Mouse (Mus musculus) urinary bladder, adult 2 months (tissue): ENCODE data around the gene Rbl1. TPM values are rescaled to one million over a fixed set of nuclear protein-coding genes. Genes with fewer than 3 reads are reported as not detected.
"Not testable (repeated sequence)": the region's sequence is repeated elsewhere in the genome, so short reads cannot be mapped to it uniquely, and the experiment has no call there.

ENCODE experiments used
- DNase-seq: peaks from one replicate; pipeline ENCODE4 v3.0.0; 2022; ENCODE audit warnings: low spot score
- polyA plus RNA-seq: library from polyadenylated mRNA; depleted of rRNA; stranded (reverse); fragments of >200 nt; gene quantifications from 2 replicates; pipeline ENCODE4 v1.2.3, GENCODE M21; 2012

Gene Rbl1
- polyA plus RNA-seq, 1 experiment, result 7.0 TPM

- no peak for DNase-seq
These were observed 33.7 kb downstream of the Rbl1 start for GRCm38 (mm10) chr2:157170626-157171025.

GRCm38 (mm10) chr2:157170166-157170565 is 34.2 kb downstream of the Rbl1 start:
- no peak for DNase-seq

DNA sequence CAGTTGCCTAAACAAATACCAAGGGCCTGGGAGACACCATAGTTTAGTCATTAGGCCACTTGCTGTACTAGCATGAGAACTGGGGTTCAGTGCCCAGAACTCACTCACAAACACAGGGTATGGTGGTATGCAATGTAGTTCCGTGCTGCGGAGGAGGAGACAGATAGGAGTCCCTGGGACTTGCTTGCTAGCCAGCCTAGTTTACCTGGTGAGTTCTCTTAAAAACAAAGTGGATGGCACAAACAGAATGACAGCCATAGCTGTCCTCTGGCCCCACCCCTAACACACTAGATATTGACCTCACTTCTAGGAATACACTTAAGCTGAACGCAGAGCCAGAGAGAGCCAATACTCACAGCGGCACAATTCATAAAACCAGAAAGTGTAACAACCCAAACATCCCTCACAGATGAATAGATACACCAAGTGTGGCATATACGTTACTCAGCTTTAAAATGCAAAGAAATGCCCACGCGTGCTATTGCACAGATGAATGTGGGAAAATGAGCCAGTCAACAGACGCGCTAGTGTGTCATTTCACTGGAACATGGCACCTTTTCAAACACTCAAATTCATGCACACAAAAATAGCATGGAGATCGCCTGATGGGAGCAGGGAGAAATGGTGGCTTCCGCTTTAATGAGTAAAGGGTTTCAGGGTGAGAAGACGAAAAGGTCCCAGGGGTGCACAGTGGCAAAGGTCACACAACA is 37.8 kb downstream of the Rbl1 start:
- DNase-seq, result no peak

- DNase-seq, result not testable (repeated sequence)
These were observed 38.8 kb downstream of the Rbl1 start for GRCm38 (mm10) chr2:157165312-157166224.

DNA sequence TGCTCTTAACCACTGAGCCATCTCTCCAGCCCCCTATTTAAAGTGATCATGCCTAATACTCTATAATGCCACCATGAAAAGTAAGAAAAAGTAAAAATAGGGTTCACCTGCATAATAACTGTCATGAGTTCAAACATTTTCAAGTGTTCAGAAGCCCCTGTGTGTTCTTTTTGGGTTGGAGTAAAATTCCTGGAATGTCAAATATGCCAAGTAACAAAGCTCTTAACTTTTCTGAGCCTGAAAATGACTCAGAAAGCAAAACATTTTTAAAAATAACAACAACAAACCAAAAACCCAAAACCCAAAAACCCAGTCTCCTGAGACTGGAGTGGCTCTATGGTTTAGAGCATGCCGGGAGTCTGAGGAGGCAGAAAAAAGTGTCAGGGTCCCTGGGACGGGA is 40.2 kb downstream of the Rbl1 start:
- DNase-seq, result no peak

DNA sequence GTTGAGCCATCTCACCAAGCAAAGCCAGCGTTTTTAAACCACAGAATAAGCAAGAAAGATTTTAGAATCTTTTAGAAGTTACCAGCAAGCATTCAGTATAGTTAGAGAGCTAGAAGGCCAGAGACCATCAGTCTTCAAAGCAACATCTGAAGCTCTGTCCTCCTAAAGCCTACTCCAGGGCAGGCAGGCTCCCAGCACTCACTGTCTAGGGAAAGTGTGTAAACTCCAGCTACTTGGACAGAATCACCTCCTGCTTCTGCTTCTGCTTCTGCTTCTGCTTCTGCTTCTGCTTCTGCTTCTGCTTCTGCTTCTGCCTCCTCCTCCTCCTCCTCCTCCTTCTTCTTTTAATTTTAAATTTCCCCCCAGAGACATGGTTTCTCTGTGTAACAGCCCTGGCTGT is 48.3 kb downstream of the Rbl1 start:
- DNase-seq, result no peak

GRCm38 (mm10) chr2:157153235-157153634 is 51.1 kb downstream of the Rbl1 start:
- no peak for DNase-seq

- DNase-seq, result no peak
These were observed 55.9 kb downstream of the Rbl1 start for GRCm38 (mm10) chr2:157148417-157148816.

GRCm38 (mm10) chr2:157147397-157148020 is 56.8 kb downstream of the Rbl1 start:
- no peak for DNase-seq

DNA sequence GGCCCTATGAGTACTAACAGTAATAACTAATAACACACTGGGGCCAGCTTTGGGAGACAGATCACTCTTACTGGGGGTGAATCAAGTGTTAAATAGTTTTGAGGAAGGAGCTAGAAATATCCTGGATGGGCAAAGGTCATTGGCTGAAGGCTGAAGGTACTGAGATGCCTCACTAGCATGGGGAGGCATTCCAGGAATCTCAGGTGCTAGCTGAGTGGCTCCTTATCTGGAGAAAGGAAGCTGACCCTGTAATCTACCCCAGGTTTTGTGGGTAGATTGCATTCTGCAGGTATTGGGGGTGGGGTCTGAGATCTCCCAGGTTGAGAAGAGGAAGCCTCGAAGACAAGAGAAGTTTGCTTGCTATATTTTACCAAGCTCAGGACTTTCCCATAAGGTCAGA is 59.2 kb downstream of the Rbl1 start:
- DNase-seq, result no peak

- no peak for DNase-seq
These were observed 60.2 kb downstream of the Rbl1 start for GRCm38 (mm10) chr2:157144132-157144531.

DNA sequence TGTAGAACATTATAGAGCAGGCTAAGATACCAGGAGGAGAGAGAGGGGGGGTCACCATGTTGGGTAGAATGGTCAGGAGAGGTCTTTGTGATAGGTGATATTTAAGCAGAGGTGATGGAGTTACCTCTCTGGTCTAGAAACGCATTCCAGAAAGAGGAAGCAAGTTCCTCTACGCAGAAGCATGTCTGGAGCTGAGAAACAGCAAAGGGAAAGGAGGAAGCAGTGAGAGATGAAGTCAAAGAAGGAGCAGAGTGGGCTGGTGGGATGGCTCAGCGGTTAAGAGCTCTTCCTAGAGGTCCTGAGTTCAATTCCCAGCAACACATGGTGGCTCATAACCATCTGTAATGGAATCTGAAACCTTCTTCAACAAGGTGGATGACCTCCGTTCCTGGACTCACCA is 62.4 kb downstream of the Rbl1 start:
- DNase-seq, result no peak

DNA sequence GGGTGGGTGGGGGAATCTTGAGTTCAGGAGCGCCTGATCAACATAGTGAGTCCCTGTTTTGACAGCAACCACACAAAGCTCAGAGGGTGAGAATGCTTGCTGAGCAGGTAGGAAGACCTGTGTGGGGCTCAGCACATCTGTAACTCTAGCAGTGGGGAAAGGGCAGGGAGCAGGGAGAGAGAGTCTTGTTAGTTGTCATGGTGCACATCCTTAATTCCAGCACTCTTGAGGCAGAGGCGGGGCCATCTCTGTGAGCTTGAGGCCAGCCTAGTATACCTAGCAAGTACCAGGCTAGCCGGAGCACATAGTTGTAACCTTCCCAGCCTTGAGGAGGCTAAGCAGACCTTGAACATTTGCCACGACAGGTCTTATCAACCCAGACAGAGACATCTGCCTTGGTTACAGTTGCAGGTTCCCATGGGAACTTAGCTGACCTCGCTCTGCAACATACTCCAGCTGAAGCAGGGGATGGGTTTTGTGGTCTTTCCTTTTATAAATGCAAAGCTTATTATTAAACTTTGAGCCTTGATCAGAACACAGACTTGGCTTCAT is 65.0 kb downstream of the Rbl1 start:
- DNase-seq, result no peak

DNA sequence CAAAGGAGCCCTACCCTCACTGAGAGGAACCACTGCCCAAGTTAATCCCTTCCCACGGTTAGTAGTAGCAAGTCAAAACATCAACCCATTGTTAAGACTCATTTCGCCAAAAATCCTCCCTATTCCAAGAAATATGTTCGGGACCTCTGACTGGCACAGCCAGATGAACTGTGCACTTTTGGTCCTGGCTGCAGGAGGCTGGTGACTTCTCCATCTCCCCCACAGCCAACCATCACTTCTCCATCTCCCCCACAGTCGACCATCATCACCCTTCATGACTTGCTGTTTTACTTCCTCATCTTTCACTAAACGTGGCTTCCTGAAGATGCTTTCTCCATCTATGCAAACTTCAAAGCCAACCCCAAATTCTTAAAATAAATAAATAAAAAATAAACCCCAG is 65.5 kb downstream of the Rbl1 start:
- DNase-seq, result no peak

DNA sequence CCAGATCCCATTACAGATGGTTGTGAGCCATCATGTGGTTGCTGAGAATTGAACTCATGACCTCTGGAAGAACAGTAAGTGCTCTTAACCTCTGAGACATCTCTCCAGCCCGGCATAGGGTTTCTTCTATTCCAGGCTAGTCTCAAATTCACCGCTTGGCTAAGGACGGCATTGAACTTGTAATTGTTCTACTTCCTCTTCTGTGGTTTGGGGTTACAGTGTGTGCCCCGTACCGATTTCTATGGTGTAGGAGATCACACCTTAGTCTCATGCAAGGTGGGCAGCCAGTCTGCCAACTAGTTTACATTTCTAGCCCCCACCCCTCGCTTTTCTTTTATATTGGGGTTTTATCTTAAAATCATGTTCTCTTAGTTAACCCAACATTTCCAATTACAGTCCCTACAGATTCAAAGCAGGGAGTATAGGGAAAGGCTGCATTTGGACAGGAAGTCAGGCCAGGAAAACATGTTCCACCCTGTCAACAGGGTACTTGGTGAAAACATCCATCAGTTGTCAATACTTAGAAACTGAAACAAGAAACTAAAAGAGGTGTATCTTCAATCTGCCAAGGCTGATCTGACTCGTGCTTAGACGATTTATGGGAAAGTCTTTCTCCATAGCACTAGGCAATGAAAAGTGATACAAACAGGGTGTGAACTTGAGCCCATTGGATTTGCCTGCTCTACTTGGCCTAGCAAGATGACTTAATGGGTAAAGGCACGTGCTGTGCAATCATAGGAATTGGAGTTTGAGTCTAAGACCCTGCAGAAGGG is 66.2 kb downstream of the Rbl1 start:
- DNase-seq, result no peak

- DNase-seq, result no peak
These were observed 67.7 kb downstream of the Rbl1 start for GRCm38 (mm10) chr2:157136646-157137045.

- no peak for DNase-seq
These were observed 68.2 kb downstream of the Rbl1 start for GRCm38 (mm10) chr2:157136176-157136575.

- DNase-seq, result no peak
These were observed 68.7 kb downstream of the Rbl1 start for GRCm38 (mm10) chr2:157135529-157136120.

GRCm38 (mm10) chr2:157135014-157135413 is 69.3 kb downstream of the Rbl1 start, which contains the start of gene Samhd1:
TSS of gene Samhd1 (minus strand) at chr2:157135265.
- peak; percentile 90 for DNase-seq

DNA sequence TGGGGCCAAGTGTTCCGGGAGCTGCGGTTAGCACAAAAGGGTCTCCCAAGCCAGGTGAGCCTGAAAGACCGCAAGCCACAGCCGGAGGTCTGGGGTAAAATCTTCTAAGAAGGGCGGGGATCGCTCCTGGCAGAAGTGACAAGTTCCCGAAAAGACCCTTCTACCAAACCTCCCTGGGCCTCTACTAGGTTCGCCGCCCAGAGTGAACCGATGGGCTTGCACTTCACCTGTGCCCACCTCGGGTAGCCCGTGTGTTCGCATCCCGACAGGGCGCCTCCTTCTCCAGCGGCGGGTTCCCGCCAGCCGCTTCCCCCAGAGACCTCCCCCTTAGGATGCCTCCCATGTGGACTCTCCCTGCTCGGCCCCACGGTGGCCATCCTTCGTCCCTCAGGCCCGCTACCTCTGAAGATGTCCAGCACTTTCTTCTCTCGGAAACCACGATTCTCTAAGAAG is 69.8 kb downstream of the Rbl1 start:
- DNase-seq, result no peak
